8 mouse cellular contexts compared by ENCODE assay signal in the genomic region with DNA sequence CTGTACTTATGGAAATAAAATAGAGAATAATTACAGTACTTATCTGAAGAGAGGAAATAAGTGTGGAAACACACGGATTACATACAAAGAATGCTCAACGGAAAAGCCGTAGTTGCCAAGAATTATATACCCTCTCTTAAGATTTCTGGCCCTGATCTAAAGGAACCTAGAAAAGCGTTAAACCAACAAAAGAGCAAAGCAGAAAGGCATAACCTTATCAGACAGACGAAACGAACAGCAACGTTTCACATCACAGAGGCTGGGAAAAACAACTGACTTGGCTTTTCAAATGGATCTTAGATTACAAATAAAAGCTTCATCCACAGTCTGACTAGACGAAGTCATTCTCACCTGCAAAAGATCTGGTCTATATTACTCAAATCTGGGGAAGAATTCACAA. TPM values are rescaled to one million over a fixed set of nuclear protein-coding genes. Genes with fewer than 3 reads are reported as not detected.
DNase-seq lines count a peak whose midpoint lies in the region; ATAC-seq and TF ChIP-seq lines count a peak whose summit lies in the region.

No protein-coding gene starts in this region.

- ATAC-seq in neural tube, embryonic 11.5 days (ENCODE audit: insufficient read depth, low FRiP score, low TSS enrichment), result no peak
- ATAC-seq in limb, embryonic 15.5 days (ENCODE audit: insufficient number of reproducible peaks, low FRiP score, low TSS enrichment, low read depth), result no peak
- no peak for ATAC-seq in stomach, postnatal 0 days (ENCODE audit: low FRiP score, low TSS enrichment)

- peak overlapping the region; percentile 95 for H3K9ac ChIP-seq in neural tube, embryonic 11.5 days (ENCODE audit: low read length)
- H3K9ac ChIP-seq in limb, embryonic 15.5 days, result peak overlapping the region; percentile 95
- peak overlapping the region; percentile 96 for H3K9ac ChIP-seq in stomach, postnatal 0 days (ENCODE audit: low read length)

- H3K36me3 ChIP-seq in neural tube, embryonic 11.5 days (ENCODE audit: control insufficient read depth, insufficient read depth, low read length), result no peaks in the 10 kb centered on the region
- no peaks in the 10 kb centered on the region for H3K36me3 ChIP-seq in limb, embryonic 15.5 days
- H3K36me3 ChIP-seq in stomach, postnatal 0 days (ENCODE audit: control insufficient read depth, insufficient read depth, low read length), result no peaks in the 10 kb centered on the region; the same call in 1 of the 2 replicates

- TF ChIP-seq POLR2A in cerebellum, adult 2 months (IDR thresholded peaks at IDR 0.05; ENCODE audit: borderline replicate concordance, insufficient read depth, low read length), result no peak

- no peaks in the 10 kb centered on the region for H3K9me3 ChIP-seq in neural tube, embryonic 11.5 days (ENCODE audit: control insufficient read depth, low read length)
- no peaks in the 10 kb centered on the region for H3K9me3 ChIP-seq in limb, embryonic 15.5 days
- H3K9me3 ChIP-seq in stomach, postnatal 0 days (ENCODE audit: control insufficient read depth, low read length), result no peaks in the 10 kb centered on the region

- TF ChIP-seq EP300 in stomach, postnatal 0 days (optimal IDR thresholded peaks at IDR 0.05), result no peak

- under 1% methylated on average over 8 of the region's 8 CpGs for WGBS in cerebellum, adult 2 months
- WGBS in neural tube, embryonic 11.5 days, result 11% methylated on average over 8 of the region's 8 CpGs
- WGBS in limb, embryonic 15.5 days, result 5% methylated on average over 8 of the region's 8 CpGs
- WGBS in stomach, postnatal 0 days, result 2% methylated on average over 8 of the region's 8 CpGs

- no peak overlapping the region; the same call in 1 of the 2 replicates for H3K27ac ChIP-seq in cerebellum, adult 2 months (ENCODE audit: insufficient read depth, low read length)
- peak overlapping the region; percentile 99 for H3K27ac ChIP-seq in neural tube, embryonic 11.5 days (ENCODE audit: low read depth, low read length)
- H3K27ac ChIP-seq in limb, embryonic 15.5 days, result peak overlapping the region; percentile 100
- peak overlapping the region; percentile 100 for H3K27ac ChIP-seq in stomach, postnatal 0 days (replicated peaks)

- H3K4me3 ChIP-seq in cerebellum, adult 2 months (replicated peaks; ENCODE audit: insufficient read depth, low read depth, low read length), result peak overlapping the region; percentile 93
- H3K4me3 ChIP-seq in neural tube, embryonic 11.5 days (ENCODE audit: low read depth, low read length), result peak overlapping the region; percentile 66
- peak overlapping the region; percentile 83 for H3K4me3 ChIP-seq in limb, embryonic 15.5 days
- H3K4me3 ChIP-seq in stomach, postnatal 0 days (ENCODE audit: low read depth, low read length), result peak overlapping the region; percentile 93

- no peaks in the 10 kb centered on the region for H3K27me3 ChIP-seq in cerebellum, adult 2 months (ENCODE audit: control insufficient read depth, insufficient read depth, low read length)
- no peaks in the 10 kb centered on the region for H3K27me3 ChIP-seq in neural tube, embryonic 11.5 days (ENCODE audit: control insufficient read depth, insufficient read depth, low read length)
- H3K27me3 ChIP-seq in limb, embryonic 15.5 days, result no peaks in the 10 kb centered on the region
- no peaks in the 10 kb centered on the region for H3K27me3 ChIP-seq in stomach, postnatal 0 days (ENCODE audit: control insufficient read depth, insufficient read depth, low read length)

- peak overlapping the region; percentile 68 for H3K4me2 ChIP-seq in neural tube, embryonic 11.5 days (ENCODE audit: low read depth)
- H3K4me2 ChIP-seq in limb, embryonic 15.5 days, result peak overlapping the region; percentile 66
- peak overlapping the region; percentile 77 for H3K4me2 ChIP-seq in stomach, postnatal 0 days (replicated peaks; ENCODE audit: low read depth)

- no peak for DNase-seq in cerebellum, adult 2 months
- DNase-seq in cerebellum, adult 9-11 months, result no peak
- DNase-seq in neural tube, embryonic 11.5 days (ENCODE audit: low spot score), result no peak
- DNase-seq in neural tube, embryonic 10.5 days (ENCODE audit: extremely low spot score, low spot score), result no peak
- no peak for DNase-seq in stomach, postnatal 0 days (ENCODE audit: low spot score)
- DNase-seq in urinary bladder, postnatal 4 days (ENCODE audit: low spot score in 2 of 2), result no peak
- DNase-seq in spleen, adult 12 weeks (ENCODE audit: low spot score), result no peak

- TF ChIP-seq CTCF in cerebellum, adult 2 months (IDR thresholded peaks at IDR 0.05; ENCODE audit: borderline replicate concordance, insufficient read depth, low read depth, low read length), result no peak
- TF ChIP-seq CTCF in stomach, postnatal 0 days (IDR thresholded peaks at IDR 0.05; ENCODE audit: low read depth), result no peak

- H3K4me1 ChIP-seq in cerebellum, adult 2 months (ENCODE audit: control insufficient read depth, insufficient read depth, low read length), result peaks cover 2% of the 10 kb centered on the region; the same call in 1 of the 2 replicates
- 0 out of 2 replicates have a peak, but pooled peaks cover 2% of the 10 kb centered on the region for H3K4me1 ChIP-seq in neural tube, embryonic 11.5 days (ENCODE audit: control insufficient read depth, insufficient read depth, low read length)
- H3K4me1 ChIP-seq in limb, embryonic 15.5 days, result peaks cover 7% of the 10 kb centered on the region; the same call in 1 of the 2 replicates
- 0 out of 2 replicates have a peak, but pooled peaks cover 4% of the 10 kb centered on the region for H3K4me1 ChIP-seq in stomach, postnatal 0 days (replicated peaks; ENCODE audit: control insufficient read depth, insufficient read depth)

RNA-seq across cellular contexts. Expression of a gene that starts 1.4 kb away (rescaled TPM):
- polyA plus RNA-seq in cerebellum, adult 2 months (2012; rRNA removed), result 34.4 and 35.6 TPM in 2 replicates
- 31.2 and 33.9 TPM in 2 replicates for polyA plus RNA-seq in neural tube, embryonic 11.5 days (2014; fragmentation: Nextera tagmentation; extraction: Ambion mirVana)
- 23.2 and 25.5 TPM in 2 replicates for polyA plus RNA-seq in limb, embryonic 15.5 days (2015; fragmentation: Nextera tagmentation; extraction: Ambion mirVana)
- 9.3 and 10.8 TPM in 2 replicates for polyA plus RNA-seq in stomach, postnatal 0 days (2015; fragmentation: Nextera tagmentation; extraction: Ambion mirVana)

RNA-seq across cellular contexts. Expression of a gene that starts 35.6 kb away (rescaled TPM):
- 19.3 and 19.7 TPM in 2 replicates for polyA plus RNA-seq in cerebellum, adult 2 months (2012; rRNA removed)
- 61.0 and 61.7 TPM in 2 replicates for polyA plus RNA-seq in neural tube, embryonic 11.5 days (2014; fragmentation: Nextera tagmentation; extraction: Ambion mirVana)
- polyA plus RNA-seq in limb, embryonic 15.5 days (2015; fragmentation: Nextera tagmentation; extraction: Ambion mirVana), result 234 and 259 TPM in 2 replicates
- polyA plus RNA-seq in stomach, postnatal 0 days (2015; fragmentation: Nextera tagmentation; extraction: Ambion mirVana), result 80.5 and 85.8 TPM in 2 replicates
